Mouse (Mus musculus) MEL (cell line): ENCODE measurements at regions not wholly inside any gene's neighbourhood (a gene's known extent, or its start where the extent isn't known, plus 50 kb on each side); places are given as distances from the start of the nearest gene placed in this dataset.

Source experiments
- CTCF ChIP-seq, 3 experiments: IDR thresholded peaks in 2 of 3; conservative IDR thresholded peaks in 1 of 3; 2 replicates each; pipeline ENCODE4 v1.5.1; 2011 to 2012; ENCODE audit warnings: low read length in 3 of 3, low read depth in 2 of 3, mild to moderate bottlenecking in 2 of 3, improper control_type of control experiment in 1 of 3, inconsistent platforms in 1 of 3, mixed read lengths in 1 of 3, moderate library complexity in 1 of 3; ENCODE audit not compliant: control insufficient read depth in 1 of 3, insufficient read depth in 1 of 3, poor library complexity in 1 of 3, severe bottlenecking in 1 of 3
- ELF1 ChIP-seq: IDR thresholded peaks from 2 replicates; pipeline ENCODE4 v1.6.1; 2014; ENCODE audit warnings: low read depth, mild to moderate bottlenecking, inconsistent platforms, low read length, improper control_type of control experiment, moderate library complexity
- GATA1 ChIP-seq: IDR thresholded peaks from 2 replicates; pipeline ENCODE4 v1.6.1; 2011; ENCODE audit warnings: low read depth, low read length, improper control_type of control experiment
- MYC ChIP-seq: IDR thresholded peaks from 2 replicates; pipeline ENCODE4 v1.6.1; 2011; ENCODE audit warnings: low read depth, mild to moderate bottlenecking, low read length, improper control_type of control experiment, moderate library complexity
- POLR2A ChIP-seq, 2 experiments: IDR thresholded peaks; 2 replicates each; pipeline ENCODE4 v1.6.1; 2011 to 2012; ENCODE audit warnings: low read length in 2 of 2, mild to moderate bottlenecking in 2 of 2, control low read depth in 1 of 2, improper control_type of control experiment in 1 of 2, low read depth in 1 of 2, moderate library complexity in 1 of 2; ENCODE audit not compliant: control insufficient read depth in 1 of 2, insufficient read depth in 1 of 2, poor library complexity in 1 of 2
- SMC3 ChIP-seq: IDR thresholded peaks from 2 replicates; pipeline ENCODE4 v1.6.1; 2011; ENCODE audit warnings: low read depth, low read length, improper control_type of control experiment
- TCF12 ChIP-seq: IDR thresholded peaks from 2 replicates; pipeline ENCODE4 v1.6.1; 2014; ENCODE audit warnings: low read depth, mild to moderate bottlenecking, inconsistent platforms, low read length, improper control_type of control experiment, moderate library complexity
- ZMIZ1 ChIP-seq: IDR thresholded peaks from 2 replicates; pipeline ENCODE4 v1.6.1; 2012; ENCODE audit warnings: low read depth, mild to moderate bottlenecking, inconsistent platforms, low read length, improper control_type of control experiment, moderate library complexity
- ZNF384 ChIP-seq: IDR thresholded peaks from 2 replicates; pipeline ENCODE4 v1.6.1; 2012; ENCODE audit warnings: low read depth, mild to moderate bottlenecking, inconsistent platforms, low read length, improper control_type of control experiment

- no peak for TF ChIP-seq MYC
- no peak for TF ChIP-seq GATA1
- no peak for TF ChIP-seq ZMIZ1
- no peak for TF ChIP-seq POLR2A (IDR thresholded peaks at IDR 0.05; ENCODE audit: control insufficient read depth in 1 of 2, insufficient read depth in 1 of 2, low read depth in 1 of 2, low read length in 2 of 2, poor library complexity in 1 of 2)
- TF ChIP-seq CTCF (IDR thresholded peaks at IDR 0.05 in 2 of 3, conservative IDR thresholded peaks at IDR 0.05 in 1 of 3; ENCODE audit: control insufficient read depth in 1 of 3, insufficient read depth in 1 of 3, low read depth in 2 of 3, low read length in 3 of 3, poor library complexity in 1 of 3, severe bottlenecking in 1 of 3), result no peak
- no peak for TF ChIP-seq ZNF384
- no peak for TF ChIP-seq ELF1
- TF ChIP-seq TCF12, result no peak
- TF ChIP-seq SMC3, result no peak
Measured at GRCm38 (mm10) chr2:167774806-167775179, 85.2 kb upstream of the Tmem189 start.
